Mouse (Mus musculus): ENCODE data around the gene Vrtn. TPM values are rescaled to one million over a fixed set of nuclear protein-coding genes. Genes with fewer than 3 reads are reported as not detected.

Gene Vrtn
- not detected for total RNA-seq (2021)
- long read RNA-seq, experiment 1: 0 reads
- long read RNA-seq, experiment 2: 0 reads

GRCm38 (mm10) chr12:84640654-84641053 is at the start of gene Vrtn:
Gene Vrtn, plus strand, starts transcription at chr12:84641019.
- DNase-seq: no peak

- no peak for DNase-seq
These were observed 42.5 kb upstream of the Vrtn start for GRCm38 (mm10) chr12:84598324-84598723.

- no peak for DNase-seq
These were observed 36.8 kb upstream of the Vrtn start for GRCm38 (mm10) chr12:84604001-84604400.

- DNase-seq: no peak
These were observed 35.0 kb upstream of the Vrtn start for GRCm38 (mm10) chr12:84605860-84606259.

GRCm38 (mm10) chr12:84611718-84612117 is 29.1 kb upstream of the Vrtn start:
- no peak for DNase-seq

GRCm38 (mm10) chr12:84612518-84612917 is 28.3 kb upstream of the Vrtn start:
- no peak for DNase-seq

- DNase-seq: no peak
These were observed 26.8 kb upstream of the Vrtn start for GRCm38 (mm10) chr12:84614001-84614400.

- peak in 1 of 2 experiments; percentile 11 for DNase-seq
These were observed 26.3 kb upstream of the Vrtn start for GRCm38 (mm10) chr12:84614524-84614923.

- DNase-seq: peak; percentile 95 to 98
These were observed 23.7 kb upstream of the Vrtn start, which contains the start of gene Abcd4 for GRCm38 (mm10) chr12:84616977-84617630. Gene Abcd4, minus strand, starts transcription at chr12:84617413.

- peak in 1 of 2 experiments; percentile 25 for DNase-seq
These were observed 23.2 kb upstream of the Vrtn start for GRCm38 (mm10) chr12:84617663-84618062.

GRCm38 (mm10) chr12:84620975-84621374 is 19.8 kb upstream of the Vrtn start:
- DNase-seq: no peak

- no peak for DNase-seq
These were observed 16.2 kb upstream of the Vrtn start for GRCm38 (mm10) chr12:84624601-84625000.

GRCm38 (mm10) chr12:84625116-84625515 is 15.7 kb upstream of the Vrtn start:
- no peak for DNase-seq

- DNase-seq: no peak
These were observed 9.0 kb upstream of the Vrtn start for GRCm38 (mm10) chr12:84631867-84632266.

GRCm38 (mm10) chr12:84640253-84640652 is 566 bp upstream of the Vrtn start:
- DNase-seq: no peak

- no peak for DNase-seq
These were observed 9.4 kb downstream of the Vrtn start for GRCm38 (mm10) chr12:84650234-84650633.

GRCm38 (mm10) chr12:84653912-84654311 is 13.1 kb downstream of the Vrtn start:
- DNase-seq: peak; percentile 30 to 83

- no peak for DNase-seq
These were observed 29.7 kb downstream of the Vrtn start for GRCm38 (mm10) chr12:84670555-84670954.

GRCm38 (mm10) chr12:84671646-84672045 is 30.8 kb downstream of the Vrtn start:
- DNase-seq: no peak

- peak; percentile 3 to 7 for DNase-seq
These were observed 34.1 kb downstream of the Vrtn start for GRCm38 (mm10) chr12:84674666-84675526.

- DNase-seq: no peak
These were observed 35.2 kb downstream of the Vrtn start for GRCm38 (mm10) chr12:84676011-84676410.

GRCm38 (mm10) chr12:84684569-84684968 is 43.8 kb downstream of the Vrtn start:
- no peak for DNase-seq

- no peak for DNase-seq
These were observed 45.4 kb downstream of the Vrtn start for GRCm38 (mm10) chr12:84686176-84686575.
